Mouse (Mus musculus): Measurements from ENCODE around the gene Dusp1. TPM values are rescaled to one million over a fixed set of nuclear protein-coding genes. Genes with fewer than 3 reads are reported as not detected.

Dusp1 gene
- polyA plus RNA-seq, 1 experiment from 2014 or later: 28.3 TPM

- H3K4me2 ChIP-seq (replicated peaks; ENCODE audit: low read depth, low read length): no peak overlapping the region
- 90% methylated on average over 4 of the region's 4 CpGs for WGBS
- no peaks in the 10 kb centered on the region for H3K27me3 ChIP-seq (ENCODE audit: insufficient read depth, low read length)
- peaks cover 9% of the 10 kb centered on the region; the same call in 1 of the 2 replicates for H3K9me3 ChIP-seq (ENCODE audit: low read length)
- H3K4me1 ChIP-seq (ENCODE audit: insufficient read depth, low read length): peaks cover 15% of the 10 kb centered on the region; the same call in 1 of the 2 replicates
- H3K36me3 ChIP-seq (ENCODE audit: insufficient read depth, low read length): peaks cover 8% of the 10 kb centered on the region
- no peak overlapping the region for H3K9ac ChIP-seq (replicated peaks; ENCODE audit: low read length)
- no peak overlapping the region for H3K27ac ChIP-seq (ENCODE audit: low read length)
- no peak overlapping the region for H3K4me3 ChIP-seq (ENCODE audit: low read length)
- no peak for ATAC-seq (ENCODE audit: low FRiP score, low TSS enrichment)
Observed at GRCm38 (mm10) chr17:26569594-26570350, 7.8 kb upstream of the Dusp1 start.

GRCm38 (mm10) chr17:26567818-26568173 lies 5.9 kb upstream of the Dusp1 start:
- Histone ChIP-seq H3K4me1 (ENCODE audit: insufficient read depth, low read length) (peaks cover 30% of the 10 kb centered on the region), H3K9me3 (ENCODE audit: low read length) (peaks cover 9% of the 10 kb centered on the region; the same call in 1 of the 2 replicates), H3K4me2 (replicated peaks; ENCODE audit: low read depth, low read length) (no peak overlapping the region), H3K27ac (ENCODE audit: low read length) (0 out of 2 replicates have a peak overlapping the region, but pooled peaks have one; percentile 33), H3K9ac (replicated peaks; ENCODE audit: low read length) (no peak overlapping the region), H3K27me3 (ENCODE audit: insufficient read depth, low read length) (no peaks in the 10 kb centered on the region), H3K36me3 (ENCODE audit: insufficient read depth, low read length) (peaks cover 16% of the 10 kb centered on the region), H3K4me3 (ENCODE audit: low read length) (no peak overlapping the region)
- WGBS: 96% methylated on average over 4 of the region's 4 CpGs
- no peak for ATAC-seq (ENCODE audit: low FRiP score, low TSS enrichment)

GRCm38 (mm10) chr17:26567142-26567817 lies 5.4 kb upstream of the Dusp1 start:
- peak overlapping the region; percentile 33; the same call in 1 of the 2 replicates for H3K27ac ChIP-seq (ENCODE audit: low read length)
- peaks cover 16% of the 10 kb centered on the region for H3K36me3 ChIP-seq (ENCODE audit: insufficient read depth, low read length)
- WGBS: 34% methylated on average over 8 of the region's 8 CpGs

GRCm38 (mm10) chr17:26564439-26564838 lies 2.5 kb upstream of the Dusp1 start:
- 31% methylated on average over 9 of the region's 9 CpGs for WGBS
- H3K4me3 ChIP-seq (ENCODE audit: low read length): no peak overlapping the region
- H3K9ac ChIP-seq (replicated peaks; ENCODE audit: low read length): no peak overlapping the region
- H3K27me3 ChIP-seq (ENCODE audit: insufficient read depth, low read length): no peaks in the 10 kb centered on the region
- H3K4me1 ChIP-seq (ENCODE audit: insufficient read depth, low read length): peaks cover 46% of the 10 kb centered on the region
- peaks cover 16% of the 10 kb centered on the region for H3K36me3 ChIP-seq (ENCODE audit: insufficient read depth, low read length)
- peaks cover 9% of the 10 kb centered on the region; the same call in 1 of the 2 replicates for H3K9me3 ChIP-seq (ENCODE audit: low read length)
- ATAC-seq (ENCODE audit: low FRiP score, low TSS enrichment): peak; percentile 25; the same call in 1 of the 2 replicates
- peak overlapping the region; percentile 51; the same call in 1 of the 2 replicates for H3K27ac ChIP-seq (ENCODE audit: low read length)
- peak overlapping the region; percentile 26; the same call in 1 of the 2 replicates for H3K4me2 ChIP-seq (replicated peaks; ENCODE audit: low read depth, low read length)

More at GRCm38 (mm10) chr17:26567142-26567817, 5.4 kb upstream of the Dusp1 start:
- no peaks in the 10 kb centered on the region for H3K27me3 ChIP-seq (ENCODE audit: insufficient read depth, low read length)
- H3K9me3 ChIP-seq (ENCODE audit: low read length): peaks cover 9% of the 10 kb centered on the region; the same call in 1 of the 2 replicates
- no peak overlapping the region for H3K4me2 ChIP-seq (replicated peaks; ENCODE audit: low read depth, low read length)
- ATAC-seq (ENCODE audit: low FRiP score, low TSS enrichment): no peak
- H3K9ac ChIP-seq (replicated peaks; ENCODE audit: low read length): no peak overlapping the region
- no peak overlapping the region for H3K4me3 ChIP-seq (ENCODE audit: low read length)
- H3K4me1 ChIP-seq (ENCODE audit: insufficient read depth, low read length): peaks cover 36% of the 10 kb centered on the region

- WGBS: 71% methylated on average over 6 of the region's 6 CpGs
- peaks cover 46% of the 10 kb centered on the region for H3K4me1 ChIP-seq (ENCODE audit: insufficient read depth, low read length)
- peaks cover 15% of the 10 kb centered on the region for H3K36me3 ChIP-seq (ENCODE audit: insufficient read depth, low read length)
- no peak overlapping the region for H3K4me3 ChIP-seq (ENCODE audit: low read length)
- no peak overlapping the region; the same call in 1 of the 2 replicates for H3K27ac ChIP-seq (ENCODE audit: low read length)
- ATAC-seq (ENCODE audit: low FRiP score, low TSS enrichment): no peak
- H3K9ac ChIP-seq (replicated peaks; ENCODE audit: low read length): no peak overlapping the region
- no peaks in the 10 kb centered on the region for H3K27me3 ChIP-seq (ENCODE audit: insufficient read depth, low read length)
- peak overlapping the region; percentile 96; the same call in 1 of the 2 replicates for H3K4me2 ChIP-seq (replicated peaks; ENCODE audit: low read depth, low read length)
- peaks cover 9% of the 10 kb centered on the region; the same call in 1 of the 2 replicates for H3K9me3 ChIP-seq (ENCODE audit: low read length)
Observed at GRCm38 (mm10) chr17:26563476-26563875, 1.5 kb upstream of the Dusp1 start.

- peak overlapping the region; percentile 96 for H3K4me2 ChIP-seq (replicated peaks; ENCODE audit: low read depth, low read length)
- peak overlapping the region; percentile 92 for H3K9ac ChIP-seq (replicated peaks; ENCODE audit: low read length)
- peaks cover 5% of the 10 kb centered on the region; the same call in 1 of the 2 replicates for H3K9me3 ChIP-seq (ENCODE audit: low read length)
- H3K27me3 ChIP-seq (ENCODE audit: insufficient read depth, low read length): no peaks in the 10 kb centered on the region
- no peak overlapping the region for H3K27ac ChIP-seq (ENCODE audit: low read length)
- H3K4me3 ChIP-seq (ENCODE audit: low read length): peak overlapping the region; percentile 86
- peaks cover 42% of the 10 kb centered on the region for H3K4me1 ChIP-seq (ENCODE audit: insufficient read depth, low read length)
- ATAC-seq (ENCODE audit: low FRiP score, low TSS enrichment): no peak
- H3K36me3 ChIP-seq (ENCODE audit: insufficient read depth, low read length): 0 out of 2 replicates have a peak, but pooled peaks cover 10% of the 10 kb centered on the region
- WGBS: 65% methylated on average over 4 of the region's 4 CpGs
Observed at GRCm38 (mm10) chr17:26562292-26562691, 364 bp upstream of the Dusp1 start.

GRCm38 (mm10) chr17:26561290-26561640 lies 663 bp downstream of the Dusp1 start, which contains the start of gene Ergic1:
Ergic1 (plus strand) TSS chr17:26561489.
- H3K4me3 ChIP-seq (ENCODE audit: low read length): peak within 1 kb of the TSS; percentile 86
- H3K27ac ChIP-seq (ENCODE audit: low read length): peak within 1 kb of the TSS; percentile 85
- ATAC-seq (ENCODE audit: low FRiP score, low TSS enrichment): peak; percentile 95
- peaks cover 4% of the 10 kb centered on the region; the same call in 1 of the 2 replicates for H3K9me3 ChIP-seq (ENCODE audit: low read length)
- peak within 1 kb of the TSS; percentile 92 for H3K9ac ChIP-seq (replicated peaks; ENCODE audit: low read length)
- H3K4me1 ChIP-seq (ENCODE audit: insufficient read depth, low read length): peaks cover 40% of the 10 kb centered on the region
- H3K27me3 ChIP-seq (ENCODE audit: insufficient read depth, low read length): no peaks in the 10 kb centered on the region
- 0% methylated on average over 26 of the region's 36 CpGs for WGBS
- H3K4me2 ChIP-seq (replicated peaks; ENCODE audit: low read depth, low read length): peak within 1 kb of the TSS; percentile 96
- H3K36me3 ChIP-seq (ENCODE audit: insufficient read depth, low read length): 0 out of 2 replicates have a peak, but pooled peaks cover 10% of the 10 kb centered on the region

- peak overlapping the region; percentile 86 for H3K4me3 ChIP-seq (ENCODE audit: low read length)
- H3K27ac ChIP-seq (ENCODE audit: low read length): peak overlapping the region; percentile 85
- 0 out of 2 replicates have a peak, but pooled peaks cover 8% of the 10 kb centered on the region for H3K36me3 ChIP-seq (ENCODE audit: insufficient read depth, low read length)
- no peak for ATAC-seq (ENCODE audit: low FRiP score, low TSS enrichment)
- H3K9ac ChIP-seq (replicated peaks; ENCODE audit: low read length): peak overlapping the region; percentile 92
- H3K4me1 ChIP-seq (ENCODE audit: insufficient read depth, low read length): peaks cover 40% of the 10 kb centered on the region
- H3K4me2 ChIP-seq (replicated peaks; ENCODE audit: low read depth, low read length): peak overlapping the region; percentile 96
- 36% methylated on average over 9 of the region's 9 CpGs for WGBS
- no peaks in the 10 kb centered on the region for H3K27me3 ChIP-seq (ENCODE audit: insufficient read depth, low read length)
- no peaks in the 10 kb centered on the region for H3K9me3 ChIP-seq (ENCODE audit: low read length)
Observed at GRCm38 (mm10) chr17:26560526-26561289, 1.2 kb downstream of the Dusp1 start.

- no peaks in the 10 kb centered on the region for H3K9me3 ChIP-seq (ENCODE audit: low read length)
Observed at GRCm38 (mm10) chr17:26553033-26553432, 8.9 kb downstream of the Dusp1 start.

More at GRCm38 (mm10) chr17:26553033-26553432, 8.9 kb downstream of the Dusp1 start:
- Histone ChIP-seq H3K4me3 (ENCODE audit: low read length) (no peak overlapping the region), H3K27me3 (ENCODE audit: insufficient read depth, low read length) (no peaks in the 10 kb centered on the region), H3K36me3 (ENCODE audit: insufficient read depth, low read length) (no peaks in the 10 kb centered on the region), H3K4me2 (replicated peaks; ENCODE audit: low read depth, low read length) (no peak overlapping the region), H3K4me1 (ENCODE audit: insufficient read depth, low read length) (0 out of 2 replicates have a peak, but pooled peaks cover 5% of the 10 kb centered on the region), H3K27ac (ENCODE audit: low read length) (no peak overlapping the region), H3K9ac (replicated peaks; ENCODE audit: low read length) (no peak overlapping the region)
- no peak for ATAC-seq (ENCODE audit: low FRiP score, low TSS enrichment)
- whole genome bisulfite sequencing: 65% methylated on average over 3 of the region's 3 CpGs
